Mouse (Mus musculus) R1 (cell line): ENCODE measurements around the gene Gpatch1.
A peak's percentile ranks its signal among the peaks of the same experiment; 100 is the strongest.

Source experiments
- DNase-seq: peaks from one replicate; pipeline ENCODE4 v3.0.0-alpha.2; 2018; ENCODE audit warnings: low read depth, low spot score

Gpatch1 gene

GRCm38 (mm10) chr7:35317729-35318609 lies at the start of gene Gpatch1:
Gpatch1 (minus strand) TSS chr7:35318440.
- DNase-seq: peak; percentile 93

- DNase-seq: no peak
Measured at GRCm38 (mm10) chr7:35365161-35365910, 47.1 kb upstream of the Gpatch1 start.

GRCm38 (mm10) chr7:35362868-35363267 lies 44.6 kb upstream of the Gpatch1 start:
- DNase-seq: peak; percentile 45

GRCm38 (mm10) chr7:35362253-35362652 lies 44.0 kb upstream of the Gpatch1 start:
- peak; percentile 60 for DNase-seq

- DNase-seq: no peak
Measured at GRCm38 (mm10) chr7:35357621-35358020, 39.4 kb upstream of the Gpatch1 start.

- no peak for DNase-seq
Measured at GRCm38 (mm10) chr7:35355303-35355872, 37.1 kb upstream of the Gpatch1 start.

- peak; percentile 57 for DNase-seq
Measured at GRCm38 (mm10) chr7:35353306-35353705, 35.1 kb upstream of the Gpatch1 start.

- peak; percentile 58 for DNase-seq
Measured at GRCm38 (mm10) chr7:35351155-35351554, 32.9 kb upstream of the Gpatch1 start.

GRCm38 (mm10) chr7:35349886-35350684 lies 31.8 kb upstream of the Gpatch1 start:
- DNase-seq: no peak

- DNase-seq: no peak
Measured at GRCm38 (mm10) chr7:35349022-35349421, 30.8 kb upstream of the Gpatch1 start.

- DNase-seq: peak; percentile 31
Measured at GRCm38 (mm10) chr7:35347918-35348700, 29.9 kb upstream of the Gpatch1 start.

GRCm38 (mm10) chr7:35344785-35345330 lies 26.6 kb upstream of the Gpatch1 start:
- DNase-seq: no peak

- DNase-seq: no peak
Measured at GRCm38 (mm10) chr7:35342498-35342897, 24.3 kb upstream of the Gpatch1 start.

GRCm38 (mm10) chr7:35341282-35341681 lies 23.0 kb upstream of the Gpatch1 start:
- no peak for DNase-seq

GRCm38 (mm10) chr7:35340196-35340595 lies 22.0 kb upstream of the Gpatch1 start:
- DNase-seq: no peak

- peak; percentile 94 for DNase-seq
Measured at GRCm38 (mm10) chr7:35334527-35335452, 16.6 kb upstream of the Gpatch1 start.

- DNase-seq: peak; percentile 100
Measured at GRCm38 (mm10) chr7:35333692-35334526, 15.7 kb upstream of the Gpatch1 start, which contains the start of gene Rhpn2. Rhpn2 (plus strand) TSS chr7:35334170.

GRCm38 (mm10) chr7:35333231-35333651 lies 15.0 kb upstream of the Gpatch1 start:
- DNase-seq: peak; percentile 77
